Mouse (Mus musculus) gastrocnemius, postnatal 4 days (tissue): ENCODE results near the gene Ppp1r12a. TPM values are rescaled to one million over a fixed set of nuclear protein-coding genes. Genes with fewer than 3 reads are reported as not detected.

Experiments
- DNase-seq, 2 experiments: peaks; one replicate each; pipeline ENCODE4 v3.0.0; 2021 to 2022; ENCODE audit warnings: low spot score in 2 of 2, mixed read lengths in 2 of 2
- total RNA-seq, 2 experiments: library from RNA; stranded (reverse); gene quantifications; 2 replicates each; pipeline ENCODE4 v1.2.3; 2021

Ppp1r12a gene
- total RNA-seq, 2 experiments from 2014 or later: 75.1 to 82.8 TPM

GRCm38 (mm10) chr10:108159002-108159401 lies 3.0 kb upstream of the Ppp1r12a start:
- no peak for DNase-seq

- peak in 1 of 2 experiments; percentile 23 for DNase-seq
These were observed 466 bp downstream of the Ppp1r12a start for GRCm38 (mm10) chr10:108162297-108163020.

- no peak for DNase-seq
These were observed 1.0 kb downstream of the Ppp1r12a start for GRCm38 (mm10) chr10:108163021-108163410.

- no peak for DNase-seq
These were observed 1.5 kb downstream of the Ppp1r12a start for GRCm38 (mm10) chr10:108163451-108163850.

GRCm38 (mm10) chr10:108167823-108168222 lies 5.8 kb downstream of the Ppp1r12a start:
- DNase-seq: no peak

GRCm38 (mm10) chr10:108170818-108171217 lies 8.8 kb downstream of the Ppp1r12a start:
- no peak for DNase-seq

GRCm38 (mm10) chr10:108171637-108172036 lies 9.6 kb downstream of the Ppp1r12a start:
- DNase-seq: no peak

- no peak for DNase-seq
These were observed 11.0 kb downstream of the Ppp1r12a start for GRCm38 (mm10) chr10:108172817-108173563.

- no peak for DNase-seq
These were observed 12.1 kb downstream of the Ppp1r12a start for GRCm38 (mm10) chr10:108174107-108174506.

- DNase-seq: no peak
These were observed 13.9 kb downstream of the Ppp1r12a start for GRCm38 (mm10) chr10:108175885-108176284.

- DNase-seq: no peak
These were observed 16.4 kb downstream of the Ppp1r12a start for GRCm38 (mm10) chr10:108178285-108178848.

- DNase-seq: no peak
These were observed 17.4 kb downstream of the Ppp1r12a start for GRCm38 (mm10) chr10:108179404-108179803.

- DNase-seq: no peak
These were observed 18.3 kb downstream of the Ppp1r12a start for GRCm38 (mm10) chr10:108180313-108180712.

- no peak for DNase-seq
These were observed 19.9 kb downstream of the Ppp1r12a start for GRCm38 (mm10) chr10:108181893-108182292.

- DNase-seq: no peak
These were observed 20.4 kb downstream of the Ppp1r12a start for GRCm38 (mm10) chr10:108182386-108182785.

GRCm38 (mm10) chr10:108184763-108185162 lies 22.8 kb downstream of the Ppp1r12a start:
- DNase-seq: no peak

GRCm38 (mm10) chr10:108185265-108185664 lies 23.3 kb downstream of the Ppp1r12a start:
- no peak for DNase-seq

GRCm38 (mm10) chr10:108189303-108189702 lies 27.3 kb downstream of the Ppp1r12a start:
- no peak for DNase-seq

- no peak for DNase-seq
These were observed 28.0 kb downstream of the Ppp1r12a start for GRCm38 (mm10) chr10:108189986-108190385.

- DNase-seq: no peak
These were observed 28.6 kb downstream of the Ppp1r12a start for GRCm38 (mm10) chr10:108190626-108191025.

- DNase-seq: no peak
These were observed 29.4 kb downstream of the Ppp1r12a start for GRCm38 (mm10) chr10:108191381-108191787.

GRCm38 (mm10) chr10:108192306-108192705 lies 30.3 kb downstream of the Ppp1r12a start:
- no peak for DNase-seq
